Mouse (Mus musculus): ENCODE data around the gene Plac8. TPM values are rescaled to one million over a fixed set of nuclear protein-coding genes. Genes with fewer than 3 reads are reported as not detected.
A peak's percentile ranks its signal among the peaks of the same experiment; 100 is the strongest.

Gene Plac8
- polyA plus RNA-seq, 1 experiment from 2014 or later = 398 TPM

DNA sequence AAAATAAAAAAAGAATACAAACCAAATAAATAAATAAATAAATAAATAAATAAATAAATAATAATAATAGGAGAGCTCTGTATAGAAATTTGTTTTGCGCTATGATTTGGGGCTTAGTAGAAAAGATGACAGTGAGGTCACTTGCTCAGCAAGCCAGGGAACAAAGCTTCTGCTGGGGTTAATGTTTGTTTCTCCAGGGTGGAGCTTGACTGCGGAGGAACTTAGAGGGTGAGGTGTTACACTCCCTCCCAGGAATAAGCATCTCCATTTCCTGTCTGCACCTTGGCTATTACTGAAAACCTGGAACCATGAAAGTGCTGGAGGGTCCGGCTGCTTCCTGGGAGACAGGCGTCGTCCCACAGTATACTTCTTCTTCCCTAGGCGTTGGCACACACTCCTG, 24.0 kb upstream of the Plac8 start:
- Histone ChIP-seq H3K27me3 (ENCODE audit: control insufficient read depth, insufficient read depth, low read length) (no peaks in the 10 kb centered on the region), H3K36me3 (ENCODE audit: control insufficient read depth, insufficient read depth, low read length) (no peaks in the 10 kb centered on the region), H3K27ac (replicated peaks) (peak overlapping the region; percentile 73), H3K4me3 (ENCODE audit: low read depth, low read length) (no peak overlapping the region), H3K4me2 (replicated peaks; ENCODE audit: low read depth) (no peak overlapping the region), H3K4me1 (replicated peaks; ENCODE audit: control insufficient read depth, insufficient read depth) (no peaks in the 10 kb centered on the region), H3K9ac (ENCODE audit: low read length) (no peak overlapping the region), H3K9me3 (ENCODE audit: control insufficient read depth, low read length) (no peaks in the 10 kb centered on the region)
- DNase-seq (ENCODE audit: low spot score) (peak; percentile 44), ATAC-seq (ENCODE audit: low FRiP score, low TSS enrichment) (peak; percentile 83)
- 64% methylated on average over 6 of the region's 6 CpGs for WGBS
- no peak for TF ChIP-seq EP300 (optimal IDR thresholded peaks at IDR 0.05)

DNA sequence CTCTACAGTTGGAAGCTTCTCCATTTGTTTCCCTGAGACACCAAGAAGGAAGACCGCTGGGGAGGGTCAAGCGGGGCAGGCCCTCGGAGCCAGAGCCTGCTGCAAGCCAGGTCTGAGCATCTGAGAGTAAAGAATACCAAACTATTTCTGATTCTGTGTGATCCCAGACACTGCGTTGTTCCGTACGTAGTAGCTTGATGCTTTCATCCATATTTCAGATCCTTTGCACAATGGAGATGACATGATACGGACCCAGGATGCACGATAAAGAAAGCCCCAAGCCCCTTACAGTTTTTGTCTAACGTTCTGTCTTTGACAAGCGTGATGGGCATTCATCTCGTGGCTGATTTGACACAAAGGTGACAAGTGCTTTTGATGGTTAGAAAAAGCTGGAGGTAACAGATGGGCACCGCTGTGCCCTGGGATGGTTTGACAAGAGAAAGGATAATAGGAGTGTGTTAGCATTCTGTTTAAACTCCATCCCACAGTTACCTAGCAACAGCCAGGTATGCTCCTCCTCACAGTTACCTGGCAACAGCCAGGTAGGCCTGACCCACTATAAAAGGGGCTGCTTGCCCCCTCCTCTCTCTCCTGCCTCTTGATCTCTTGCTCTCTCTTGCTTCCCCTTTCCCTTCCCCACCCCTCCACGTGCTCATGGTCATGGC, 22.9 kb upstream of the Plac8 start:
- H3K9ac ChIP-seq (ENCODE audit: low read length) = no peak overlapping the region
- no peaks in the 10 kb centered on the region for H3K9me3 ChIP-seq (ENCODE audit: control insufficient read depth, low read length)
- H3K36me3 ChIP-seq (ENCODE audit: control insufficient read depth, insufficient read depth, low read length) = no peaks in the 10 kb centered on the region
- no peaks in the 10 kb centered on the region for H3K4me1 ChIP-seq (replicated peaks; ENCODE audit: control insufficient read depth, insufficient read depth)
- no peak for ATAC-seq (ENCODE audit: low FRiP score, low TSS enrichment)
- no peak for DNase-seq (ENCODE audit: low spot score)
- no peak overlapping the region for H3K4me2 ChIP-seq (replicated peaks; ENCODE audit: low read depth)
- no peak overlapping the region for H3K27ac ChIP-seq (replicated peaks)
- no peak for TF ChIP-seq CTCF (IDR thresholded peaks at IDR 0.05; ENCODE audit: low read depth)
- no peak for TF ChIP-seq EP300 (optimal IDR thresholded peaks at IDR 0.05)
- WGBS = 83% methylated on average over 13 of the region's 13 CpGs
- H3K4me3 ChIP-seq (ENCODE audit: low read depth, low read length) = no peak overlapping the region
- H3K27me3 ChIP-seq (ENCODE audit: control insufficient read depth, insufficient read depth, low read length) = no peaks in the 10 kb centered on the region

DNA sequence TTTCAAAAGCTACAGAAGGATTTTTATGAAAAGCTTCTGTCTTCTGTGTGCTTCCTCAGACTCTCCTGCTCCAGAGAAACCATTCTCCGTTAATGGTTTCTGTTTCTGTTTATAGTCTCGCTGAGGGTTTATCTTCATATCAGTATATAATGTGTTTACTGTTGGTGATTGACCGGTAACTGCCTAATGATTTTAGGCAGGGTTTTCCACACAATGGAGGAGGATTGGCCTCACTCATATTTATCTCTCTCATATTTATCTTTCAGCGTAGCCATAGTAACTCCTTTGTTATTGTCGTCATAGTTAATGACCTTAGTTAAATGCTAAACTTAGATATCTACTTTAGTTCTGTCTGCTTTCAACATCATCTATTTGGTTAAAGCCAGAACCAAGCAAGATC, 18.5 kb upstream of the Plac8 start:
- H3K4me2 ChIP-seq (replicated peaks; ENCODE audit: low read depth) = no peak overlapping the region
- DNase-seq (ENCODE audit: low spot score) = peak; percentile 11
- WGBS = 25% methylated on average over 5 of the region's 5 CpGs

DNA sequence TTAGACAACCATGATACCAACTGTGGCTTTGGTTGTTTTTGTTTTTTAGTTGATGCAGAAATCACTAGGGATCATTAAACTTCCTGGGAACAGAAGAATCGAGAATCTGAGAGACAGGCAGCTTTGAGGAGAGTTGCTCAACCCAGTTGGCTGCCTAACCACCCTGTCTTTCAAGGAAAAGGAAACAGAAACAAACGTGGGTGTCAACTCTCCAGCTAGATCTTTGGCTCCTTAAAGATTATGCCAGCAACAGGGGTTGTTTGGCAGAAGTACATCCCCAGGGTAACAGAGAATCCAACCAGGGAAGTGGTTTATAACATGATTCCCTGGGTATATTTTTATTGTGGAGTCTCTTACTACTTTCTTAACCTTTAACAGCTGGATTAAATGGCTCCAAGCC, 15.6 kb upstream of the Plac8 start:
- no peak overlapping the region for H3K9ac ChIP-seq (ENCODE audit: low read length)
- 17% methylated on average over 2 of the region's 2 CpGs for WGBS
- H3K9me3 ChIP-seq (ENCODE audit: control insufficient read depth, low read length) = no peaks in the 10 kb centered on the region
- no peaks in the 10 kb centered on the region for H3K4me1 ChIP-seq (replicated peaks; ENCODE audit: control insufficient read depth, insufficient read depth)
- no peak for TF ChIP-seq EP300 (optimal IDR thresholded peaks at IDR 0.05)
- TF ChIP-seq CTCF (IDR thresholded peaks at IDR 0.05; ENCODE audit: low read depth) = no peak
- H3K4me2 ChIP-seq (replicated peaks; ENCODE audit: low read depth) = no peak overlapping the region
- H3K4me3 ChIP-seq (ENCODE audit: low read depth, low read length) = no peak overlapping the region
- H3K27me3 ChIP-seq (ENCODE audit: control insufficient read depth, insufficient read depth, low read length) = no peaks in the 10 kb centered on the region
- DNase-seq (ENCODE audit: low spot score) (no peak), ATAC-seq (ENCODE audit: low FRiP score, low TSS enrichment) (no peak)
- no peaks in the 10 kb centered on the region for H3K36me3 ChIP-seq (ENCODE audit: control insufficient read depth, insufficient read depth, low read length)
- no peak overlapping the region for H3K27ac ChIP-seq (replicated peaks)

More for the DNA sequence above, 18.5 kb upstream of the Plac8 start:
- Histone ChIP-seq H3K4me3 (ENCODE audit: low read depth, low read length) (no peak overlapping the region), H3K9ac (ENCODE audit: low read length) (no peak overlapping the region), H3K4me1 (replicated peaks; ENCODE audit: control insufficient read depth, insufficient read depth) (no peaks in the 10 kb centered on the region), H3K9me3 (ENCODE audit: control insufficient read depth, low read length) (no peaks in the 10 kb centered on the region), H3K36me3 (ENCODE audit: control insufficient read depth, insufficient read depth, low read length) (no peaks in the 10 kb centered on the region), H3K27me3 (ENCODE audit: control insufficient read depth, insufficient read depth, low read length) (no peaks in the 10 kb centered on the region), H3K27ac (replicated peaks) (no peak overlapping the region)
- ATAC-seq (ENCODE audit: low FRiP score, low TSS enrichment) = peak; percentile 80
- TF ChIP-seq CTCF (IDR thresholded peaks at IDR 0.05; ENCODE audit: low read depth) (no peak), EP300 (optimal IDR thresholded peaks at IDR 0.05) (no peak)

DNA sequence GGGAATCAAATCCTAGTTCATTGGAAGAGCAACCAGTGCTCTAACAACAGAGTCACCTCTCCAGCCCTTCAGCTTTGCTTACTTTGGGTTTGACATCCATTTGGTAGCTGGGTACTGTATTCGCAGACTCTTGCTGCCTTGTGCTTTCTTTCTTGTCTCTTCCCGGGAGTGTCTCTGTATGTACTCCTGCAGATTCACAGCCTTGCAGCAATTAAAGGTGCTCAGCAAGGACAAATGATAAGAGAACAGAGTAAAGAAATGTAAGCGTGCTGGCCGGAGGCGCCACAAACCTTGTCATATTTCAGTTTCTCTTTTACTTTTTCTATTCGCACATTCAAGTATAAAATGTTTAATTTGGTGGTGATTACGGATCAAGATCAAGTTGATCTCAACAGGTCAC, 15.1 kb upstream of the Plac8 start:
- H3K27ac ChIP-seq (replicated peaks) = no peak overlapping the region
- H3K4me2 ChIP-seq (replicated peaks; ENCODE audit: low read depth) = no peak overlapping the region
- no peaks in the 10 kb centered on the region for H3K9me3 ChIP-seq (ENCODE audit: control insufficient read depth, low read length)
- H3K9ac ChIP-seq (ENCODE audit: low read length) = no peak overlapping the region
- WGBS = 84% methylated on average over 7 of the region's 7 CpGs
- no peaks in the 10 kb centered on the region for H3K27me3 ChIP-seq (ENCODE audit: control insufficient read depth, insufficient read depth, low read length)
- no peak for ATAC-seq (ENCODE audit: low FRiP score, low TSS enrichment)
- H3K4me1 ChIP-seq (replicated peaks; ENCODE audit: control insufficient read depth, insufficient read depth) = no peaks in the 10 kb centered on the region
- H3K4me3 ChIP-seq (ENCODE audit: low read depth, low read length) = no peak overlapping the region
- DNase-seq (ENCODE audit: low spot score) = no peak
- TF ChIP-seq EP300 (optimal IDR thresholded peaks at IDR 0.05) = no peak
- H3K36me3 ChIP-seq (ENCODE audit: control insufficient read depth, insufficient read depth, low read length) = no peaks in the 10 kb centered on the region

DNA sequence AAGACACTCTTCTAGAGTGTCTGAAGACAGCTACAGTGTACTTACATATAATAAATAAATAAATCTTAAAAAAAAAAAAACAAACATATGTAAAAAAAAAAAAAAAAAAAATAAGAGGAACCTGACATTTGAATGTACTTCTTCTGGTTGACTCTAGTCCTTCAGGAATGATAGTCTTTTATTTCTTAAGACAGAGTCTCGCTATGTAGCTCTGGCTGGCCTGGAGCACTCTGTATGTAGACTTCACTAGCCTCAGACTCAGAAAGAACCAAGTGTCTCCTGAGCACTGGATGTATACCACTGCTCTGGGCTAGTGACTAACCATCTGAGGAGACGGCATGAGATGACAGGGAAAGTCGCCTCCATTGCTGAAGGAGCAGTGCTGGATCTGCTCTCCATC, 13.6 kb upstream of the Plac8 start:
- Histone ChIP-seq H3K27me3 (ENCODE audit: control insufficient read depth, insufficient read depth, low read length) (no peaks in the 10 kb centered on the region), H3K9ac (ENCODE audit: low read length) (no peak overlapping the region), H3K36me3 (ENCODE audit: control insufficient read depth, insufficient read depth, low read length) (no peaks in the 10 kb centered on the region), H3K9me3 (ENCODE audit: control insufficient read depth, low read length) (no peaks in the 10 kb centered on the region), H3K4me2 (replicated peaks; ENCODE audit: low read depth) (no peak overlapping the region), H3K27ac (replicated peaks) (no peak overlapping the region), H3K4me3 (ENCODE audit: low read depth, low read length) (no peak overlapping the region), H3K4me1 (replicated peaks; ENCODE audit: control insufficient read depth, insufficient read depth) (no peaks in the 10 kb centered on the region)
- TF ChIP-seq CTCF (IDR thresholded peaks at IDR 0.05; ENCODE audit: low read depth) (no peak), EP300 (optimal IDR thresholded peaks at IDR 0.05) (no peak)
- 91% methylated on average over 3 of the region's 3 CpGs for WGBS
- DNase-seq (ENCODE audit: low spot score) (no peak), ATAC-seq (ENCODE audit: low FRiP score, low TSS enrichment) (no peak)
